19 mouse cellular contexts compared by ENCODE assay signal in the genomic region with DNA sequence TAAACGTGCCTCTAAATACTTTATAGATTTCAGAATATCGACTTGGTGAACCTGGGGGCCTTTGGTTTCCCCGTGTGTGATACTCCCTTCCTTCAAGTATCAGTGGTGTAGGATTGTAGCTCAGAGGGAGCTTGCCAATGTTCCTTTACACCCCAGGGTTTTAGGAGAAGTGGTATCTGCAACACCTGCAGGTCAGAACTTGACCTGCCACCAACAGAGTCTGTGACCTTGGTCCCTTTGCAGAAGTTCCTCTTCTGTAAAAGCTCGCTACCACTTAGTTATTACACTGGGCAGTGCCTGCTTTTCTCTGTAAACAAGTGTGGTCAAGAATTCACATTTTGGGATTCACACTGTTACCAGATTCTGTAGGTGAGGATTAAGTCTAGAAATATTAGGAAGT. TPM values are rescaled to one million over a fixed set of nuclear protein-coding genes. Genes with fewer than 3 reads are reported as not detected.
A peak's percentile ranks its signal among the peaks of the same experiment; 100 is the strongest.
DNase-seq lines count a peak whose midpoint lies in the region; ATAC-seq and TF ChIP-seq lines count a peak whose summit lies in the region.
"Had no signal": no experiment of that assay in that cellular context is flagged by ENCODE, and none has a peak within 500 bp of the region (broad histone marks: within the 10 kb centered on the region; RNA-seq: fewer than 3 reads in every experiment).

No protein-coding gene starts in this region.

- H3K4me1 ChIP-seq in kidney, postnatal 0 days (replicated peaks; ENCODE audit: insufficient read depth, low read length), result peaks cover 20% of the 10 kb centered on the region
- peaks cover 12% of the 10 kb centered on the region for H3K4me1 ChIP-seq in intestine, embryonic 16.5 days (ENCODE audit: control insufficient read depth, insufficient read depth, low read length)

- H3K4me3 ChIP-seq in gastrocnemius, adult 2 months, result no peak overlapping the region
- no peak overlapping the region for H3K4me3 ChIP-seq in kidney, postnatal 0 days (replicated peaks; ENCODE audit: low read depth, low read length)
- no peak overlapping the region for H3K4me3 ChIP-seq in intestine, embryonic 16.5 days (ENCODE audit: low read length)
- H3K4me3 ChIP-seq in myocyte, result no peak overlapping the region
- H3K4me3 ChIP-seq: erythroblast, embryonic 14.5 days; lung, embryonic 15.5 days had no signal

- H3ac ChIP-seq in myocyte (ENCODE audit: control insufficient read depth, insufficient read length), result no peak overlapping the region

- no peaks in the 10 kb centered on the region for H3K27me3 ChIP-seq in kidney, postnatal 0 days (ENCODE audit: insufficient read depth, low read length)
- H3K27me3 ChIP-seq in intestine, embryonic 16.5 days (replicated peaks; ENCODE audit: control insufficient read depth, insufficient read depth, low read length), result no peaks in the 10 kb centered on the region
- no peaks in the 10 kb centered on the region for H3K27me3 ChIP-seq in myocyte (ENCODE audit: control insufficient read depth, insufficient read depth, insufficient read length)
- H3K27me3 ChIP-seq: lung, embryonic 15.5 days had no signal

- ATAC-seq in kidney, postnatal 0 days (replicated peaks; ENCODE audit: low FRiP score, low read depth), result no peak
- ATAC-seq in intestine, embryonic 16.5 days, result 0 out of 2 replicates have a peak, but pooled peaks have one; percentile 11
- ATAC-seq: forebrain, postnatal 0 days had no signal

- peak overlapping the region; percentile 81; the same call in 1 of the 2 replicates for H3K27ac ChIP-seq in gastrocnemius, adult 2 months
- peak overlapping the region; percentile 93 for H3K27ac ChIP-seq in kidney, postnatal 0 days
- peak overlapping the region; percentile 89 for H3K27ac ChIP-seq in intestine, embryonic 16.5 days (ENCODE audit: low read length)

- peaks cover 51% of the 10 kb centered on the region for H3K79me2 ChIP-seq in myocyte (ENCODE audit: control insufficient read depth, insufficient read depth)

- intact Hi-C loops in gastrocnemius, adult 2 months (cut with DNase I), result no loop called here

- no peaks in the 10 kb centered on the region for H3K9me3 ChIP-seq in kidney, postnatal 0 days (replicated peaks; ENCODE audit: low read length)
- no peaks in the 10 kb centered on the region for H3K9me3 ChIP-seq in intestine, embryonic 16.5 days (ENCODE audit: control insufficient read depth, low read length)
- H3K9me3 ChIP-seq: lung, embryonic 15.5 days had no signal

- no peak for TF ChIP-seq CTCF in gastrocnemius, adult 2 months (IDR thresholded peaks at IDR 0.05)
- no peak for TF ChIP-seq CTCF in kidney, postnatal 0 days (IDR thresholded peaks at IDR 0.05; ENCODE audit: low read depth)

- peaks cover 47% of the 10 kb centered on the region for H3K36me3 ChIP-seq in kidney, postnatal 0 days (ENCODE audit: insufficient read depth, low read length)
- peaks cover 14% of the 10 kb centered on the region; the same call in 1 of the 2 replicates for H3K36me3 ChIP-seq in intestine, embryonic 16.5 days (ENCODE audit: control insufficient read depth, insufficient read depth, low read length)
- H3K36me3 ChIP-seq in myocyte (ENCODE audit: control insufficient read depth, insufficient read depth), result peaks cover 43% of the 10 kb centered on the region

- DNase-seq in gastrocnemius, adult 2 months, result no peak
- DNase-seq in gastrocnemius, postnatal 10 days, result no peak
- no peak for DNase-seq in kidney, postnatal 0 days (ENCODE audit: low spot score)
- DNase-seq in kidney, adult 8-10 months, result no peak
- no peak for DNase-seq in urinary bladder, postnatal 4 days (ENCODE audit: low spot score in 2 of 2)
- DNase-seq in natural killer cell, adult 2 months (ENCODE audit: low spot score in 2 of 2), result no peak
- DNase-seq: cerebellum, adult 2 months; embryo, embryonic 11 days; forebrain, postnatal 0 days; gastrocnemius, postnatal 25 days; right cerebral cortex, postnatal 14 days had no signal

- H3K9ac ChIP-seq in kidney, postnatal 0 days (ENCODE audit: low read depth, low read length), result no peak overlapping the region
- H3K9ac ChIP-seq in intestine, embryonic 16.5 days (ENCODE audit: low read depth, low read length), result no peak overlapping the region
- H3K9ac ChIP-seq: forebrain, postnatal 0 days; lung, embryonic 15.5 days had no signal

- 81% methylated on average over 4 of the region's 4 CpGs for WGBS in kidney, postnatal 0 days
- 80% methylated on average over 4 of the region's 4 CpGs for WGBS in intestine, embryonic 16.5 days

- no peak for TF ChIP-seq POLR2A in myocyte (IDR thresholded peaks at IDR 0.05; ENCODE audit: insufficient read length, low read depth)

- H3K4me2 ChIP-seq in kidney, postnatal 0 days (ENCODE audit: low read length), result no peak overlapping the region
- no peak overlapping the region for H3K4me2 ChIP-seq in intestine, embryonic 16.5 days (ENCODE audit: low read depth, low read length)
- peak overlapping the region; percentile 90 for H3K4me2 ChIP-seq in myocyte (ENCODE audit: low read depth)
- H3K4me2 ChIP-seq: lung, embryonic 15.5 days; midbrain, embryonic 11.5 days had no signal

TF ChIP-seq in myocyte, 11 proteins besides CTCF, POLR2A, EP300 and RAD21:
- TF ChIP-seq USF1 (IDR thresholded peaks at IDR 0.05; ENCODE audit: low read depth) (no peak), MAX (IDR thresholded peaks at IDR 0.05; ENCODE audit: low read depth) (no peak), CEBPB (IDR thresholded peaks at IDR 0.05; ENCODE audit: insufficient read depth, poor library complexity, severe bottlenecking) (no peak), SRF (IDR thresholded peaks at IDR 0.05; ENCODE audit: control insufficient read depth, insufficient read length, low read depth) (no peak), MYOD1 (IDR thresholded peaks at IDR 0.05; ENCODE audit: control insufficient read depth in 1 of 3, insufficient read length in 2 of 3, low read depth in 2 of 3) (no peak)

RNA-seq across cellular contexts. Expression of a gene that starts 14.2 kb away (rescaled TPM):
- total RNA-seq in gastrocnemius, adult 2 months (2021), result 10 to 100 TPM; 58.8 to 78.5 TPM
- total RNA-seq in gastrocnemius, postnatal 10 days (2021), result 100 to 1,000 TPM; 104 to 116 TPM
- polyA plus RNA-seq in kidney, postnatal 0 days (2015; fragmentation: Nextera tagmentation; extraction: Ambion mirVana), result 487 TPM in 2 replicates
- polyA plus RNA-seq in intestine, embryonic 16.5 days (2015; fragmentation: Nextera tagmentation; extraction: Ambion mirVana), result 556 and 575 TPM in 2 replicates
- polyA plus RNA-seq in myocyte (2012; fragmentation: generic; extraction: Trizol), result 214 TPM

RNA-seq across cellular contexts. Expression of a gene that starts 28.3 kb away (rescaled TPM):
- not detected for total RNA-seq in gastrocnemius, adult 2 months (2021)
- total RNA-seq in gastrocnemius, postnatal 10 days (2021), result under 1 TPM in 1 of 2 experiments, not detected in 1; 0.25 TPM
- polyA plus RNA-seq in kidney, postnatal 0 days (2015; fragmentation: Nextera tagmentation; extraction: Ambion mirVana), result 1.0 and 1.7 TPM in 2 replicates
- polyA plus RNA-seq in intestine, embryonic 16.5 days (2015; fragmentation: Nextera tagmentation; extraction: Ambion mirVana), result 2.6 and 2.7 TPM in 2 replicates
- polyA plus RNA-seq in myocyte (2012; fragmentation: generic; extraction: Trizol), result 0.14 TPM
- total RNA-seq: adrenal gland, adult 18-20 months; forebrain, postnatal 0 days; gastrocnemius, postnatal 25 days; layer of hippocampus, postnatal 10 days; left cerebral cortex, postnatal 14 days had no signal
- polyA plus RNA-seq: cerebellum, adult 2 months; erythroblast, embryonic 14.5 days; forebrain, postnatal 0 days; midbrain, embryonic 11.5 days had no signal

RNA-seq across cellular contexts. Expression of a gene that starts 34.4 kb away (rescaled TPM):
- 10 to 100 TPM; 69.4 to 76.1 TPM for total RNA-seq in gastrocnemius, adult 2 months (2021)
- 10 to 100 TPM; 90.7 to 94.4 TPM for total RNA-seq in gastrocnemius, postnatal 10 days (2021)
- polyA plus RNA-seq in kidney, postnatal 0 days (2015; fragmentation: Nextera tagmentation; extraction: Ambion mirVana), result 248 and 264 TPM in 2 replicates
- polyA plus RNA-seq in intestine, embryonic 16.5 days (2015; fragmentation: Nextera tagmentation; extraction: Ambion mirVana), result 246 and 256 TPM in 2 replicates
- polyA plus RNA-seq in myocyte (2012; fragmentation: generic; extraction: Trizol), result 199 TPM

RNA-seq across cellular contexts. Expression of a gene that starts 34.6 kb away (rescaled TPM):
- 10 to 100 TPM; 45.4 to 70.5 TPM for total RNA-seq in gastrocnemius, adult 2 months (2021)
- total RNA-seq in gastrocnemius, postnatal 10 days (2021), result 10 to 100 TPM; 69.7 to 70.5 TPM
- polyA plus RNA-seq in kidney, postnatal 0 days (2015; fragmentation: Nextera tagmentation; extraction: Ambion mirVana), result 162 and 169 TPM in 2 replicates
- polyA plus RNA-seq in intestine, embryonic 16.5 days (2015; fragmentation: Nextera tagmentation; extraction: Ambion mirVana), result 139 and 148 TPM in 2 replicates
- polyA plus RNA-seq in myocyte (2012; fragmentation: generic; extraction: Trizol), result 93.7 TPM

RNA-seq across cellular contexts. Expression of a gene that starts 55.3 kb away (rescaled TPM):
- total RNA-seq in gastrocnemius, adult 2 months (2021), result 10 to 100 TPM; 35.2 to 35.4 TPM
- total RNA-seq in gastrocnemius, postnatal 10 days (2021), result 10 to 100 TPM; 43.5 to 50.3 TPM
- polyA plus RNA-seq in kidney, postnatal 0 days (2015; fragmentation: Nextera tagmentation; extraction: Ambion mirVana), result 27.8 and 30.8 TPM in 2 replicates
- 77.3 and 79.8 TPM in 2 replicates for polyA plus RNA-seq in intestine, embryonic 16.5 days (2015; fragmentation: Nextera tagmentation; extraction: Ambion mirVana)
- 178 TPM for polyA plus RNA-seq in myocyte (2012; fragmentation: generic; extraction: Trizol)
